Mouse (Mus musculus): ENCODE data around the gene Hid1. TPM values are rescaled to one million over a fixed set of nuclear protein-coding genes. Genes with fewer than 3 reads are reported as not detected.

Hid1 gene
- polyA plus RNA-seq, 1 experiment: 5.9 TPM

DNA sequence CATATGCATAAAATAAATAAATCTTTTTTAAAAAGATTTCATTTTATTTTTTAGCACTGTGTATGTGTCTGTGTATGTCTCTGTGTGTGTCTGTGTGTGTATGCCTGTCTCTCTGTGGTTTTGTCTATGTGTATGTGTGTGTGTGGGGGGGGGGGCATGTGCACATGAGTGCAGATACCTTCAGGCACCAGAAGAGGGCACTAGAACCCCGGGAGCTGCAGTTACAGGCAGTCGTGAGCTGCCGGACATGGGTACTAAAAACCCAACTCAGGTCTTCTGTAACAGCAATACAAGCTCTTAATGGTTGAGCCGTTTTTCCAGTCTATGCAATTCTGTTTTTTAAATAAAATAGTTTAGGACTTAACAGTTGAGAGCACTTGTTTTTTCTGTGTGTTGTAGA is 66.8 kb downstream of the Hid1 start:
- TF ChIP-seq POLR2A (IDR thresholded peaks at IDR 0.05; ENCODE audit: low read depth, low read length) (no peak), CTCF (IDR thresholded peaks at IDR 0.05; ENCODE audit: borderline replicate concordance, insufficient read depth, low read length) (no peak)
- Histone ChIP-seq H3K4me1 (ENCODE audit: control insufficient read depth, insufficient read depth, low read length) (no peaks in the 10 kb centered on the region), H3K4me3 (ENCODE audit: insufficient read depth, low read length) (no peak overlapping the region), H3K27ac (ENCODE audit: insufficient read depth, low read length) (no peak overlapping the region)

DNA sequence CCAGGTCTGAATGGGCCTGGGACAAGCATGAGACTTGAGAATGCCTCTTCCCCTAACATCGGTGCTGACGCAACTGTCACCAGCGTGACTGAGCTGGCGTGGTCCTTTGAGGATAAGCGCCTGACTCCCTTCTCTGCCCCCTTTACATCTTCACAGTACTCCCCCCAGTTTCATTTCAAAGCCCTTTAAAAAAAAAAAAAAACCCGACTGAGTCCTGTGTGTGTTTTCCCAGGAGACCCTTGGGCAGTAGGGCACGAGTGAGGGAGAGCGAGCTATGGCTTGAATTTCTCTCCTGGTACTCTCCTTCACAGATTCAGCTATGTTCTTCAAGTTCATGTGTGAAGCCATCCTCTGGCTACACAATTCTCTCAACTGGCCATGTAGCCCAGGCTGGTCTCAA is 69.4 kb downstream of the Hid1 start:
- Histone ChIP-seq H3K4me1 (ENCODE audit: control insufficient read depth, insufficient read depth, low read length) (no peaks in the 10 kb centered on the region), H3K27ac (ENCODE audit: insufficient read depth, low read length) (no peak overlapping the region), H3K4me3 (ENCODE audit: insufficient read depth, low read length) (no peak overlapping the region)
- no peak for TF ChIP-seq POLR2A (IDR thresholded peaks at IDR 0.05; ENCODE audit: low read depth, low read length)
- no peak for TF ChIP-seq CTCF (IDR thresholded peaks at IDR 0.05; ENCODE audit: borderline replicate concordance, insufficient read depth, low read length)

Other genes starting within 250 kb of the Hid1 start
- gene Cd300lf, start 233.8 kb downstream of the Hid1 start, polyA plus RNA-seq (2011; ENCODE audit: insufficient read length, low read depth, missing spikeins): 0.81 TPM in 1 of 2 replicates, not detected in the other
- 22.3 and 23.4 TPM in 2 replicates for gene Slc9a3r1, start 204.4 kb downstream of the Hid1 start, polyA plus RNA-seq (2011; ENCODE audit: insufficient read length, low read depth, missing spikeins)
- 11.6 and 13.3 TPM in 2 replicates for gene Tmem104, start 180.3 kb downstream of the Hid1 start, polyA plus RNA-seq (2011; ENCODE audit: insufficient read length, low read depth, missing spikeins)
- 13.3 and 20.7 TPM in 2 replicates for gene Nat9, start 179.9 kb downstream of the Hid1 start, polyA plus RNA-seq (2011; ENCODE audit: insufficient read length, low read depth, missing spikeins)
- not detected in 2 replicates for gene Grin2c, start 100.5 kb downstream of the Hid1 start, polyA plus RNA-seq (2011; ENCODE audit: insufficient read length, low read depth, missing spikeins)
- 4.1 and 6.4 TPM in 2 replicates for gene Fdxr, start 90.7 kb downstream of the Hid1 start, polyA plus RNA-seq (2011; ENCODE audit: insufficient read length, low read depth, missing spikeins)
- gene Fads6, start 70.1 kb downstream of the Hid1 start, polyA plus RNA-seq (2011; ENCODE audit: insufficient read length, low read depth, missing spikeins): 0.15 TPM in 1 of 2 replicates, not detected in the other
- gene Otop2, start 60.6 kb downstream of the Hid1 start, polyA plus RNA-seq (2011; ENCODE audit: insufficient read length, low read depth, missing spikeins): not detected in 2 replicates
- gene Ush1g, start 45.7 kb downstream of the Hid1 start, polyA plus RNA-seq (2011; ENCODE audit: insufficient read length, low read depth, missing spikeins): 0.15 TPM in 1 of 2 replicates, not detected in the other
- gene Otop3, start 33.0 kb downstream of the Hid1 start, polyA plus RNA-seq (2011; ENCODE audit: insufficient read length, low read depth, missing spikeins): not detected in 2 replicates
- gene Cdr2l, start 14.2 kb upstream of the Hid1 start, polyA plus RNA-seq (2011; ENCODE audit: insufficient read length, low read depth, missing spikeins): 24.2 and 29.5 TPM in 2 replicates
- gene Mrpl58, start 36.0 kb upstream of the Hid1 start, polyA plus RNA-seq (2011; ENCODE audit: insufficient read length, low read depth, missing spikeins): 35.3 and 46.6 TPM in 2 replicates
- 334 and 405 TPM in 2 replicates for gene Atp5h, start 52.2 kb upstream of the Hid1 start, polyA plus RNA-seq (2011; ENCODE audit: insufficient read length, low read depth, missing spikeins)
- gene Kctd2, start 52.4 kb upstream of the Hid1 start, polyA plus RNA-seq (2011; ENCODE audit: insufficient read length, low read depth, missing spikeins): 15.9 and 18.2 TPM in 2 replicates
- not detected in 2 replicates for gene Trim80, start 72.8 kb upstream of the Hid1 start, polyA plus RNA-seq (2011; ENCODE audit: insufficient read length, low read depth, missing spikeins)
- not detected in 2 replicates for gene Slc16a5, start 94.7 kb upstream of the Hid1 start, polyA plus RNA-seq (2011; ENCODE audit: insufficient read length, low read depth, missing spikeins)
- 7.1 and 8.2 TPM in 2 replicates for gene Armc7, start 107.9 kb upstream of the Hid1 start, polyA plus RNA-seq (2011; ENCODE audit: insufficient read length, low read depth, missing spikeins)
- gene Nt5c, start 124.1 kb upstream of the Hid1 start, polyA plus RNA-seq (2011; ENCODE audit: insufficient read length, low read depth, missing spikeins): 54.2 and 76.2 TPM in 2 replicates
- 141 and 164 TPM in 2 replicates for gene Jpt1, start 146.6 kb upstream of the Hid1 start, polyA plus RNA-seq (2011; ENCODE audit: insufficient read length, low read depth, missing spikeins)
- gene Sumo2, start 168.5 kb upstream of the Hid1 start, polyA plus RNA-seq (2011; ENCODE audit: insufficient read length, low read depth, missing spikeins): 408 and 505 TPM in 2 replicates
- gene Nup85, start 196.7 kb upstream of the Hid1 start, polyA plus RNA-seq (2011; ENCODE audit: insufficient read length, low read depth, missing spikeins): 68.0 and 81.1 TPM in 2 replicates
- gene Mrps7, start 236.2 kb upstream of the Hid1 start, polyA plus RNA-seq (2011; ENCODE audit: insufficient read length, low read depth, missing spikeins): 31.0 and 36.5 TPM in 2 replicates
- gene Gga3, start 236.3 kb upstream of the Hid1 start, polyA plus RNA-seq (2011; ENCODE audit: insufficient read length, low read depth, missing spikeins): 17.0 and 30.3 TPM in 2 replicates
- 22.3 and 26.6 TPM in 2 replicates for gene Mif4gd, start 245.2 kb upstream of the Hid1 start, polyA plus RNA-seq (2011; ENCODE audit: insufficient read length, low read depth, missing spikeins)